Mouse (Mus musculus) megakaryocyte, embryonic 14.5 days (primary cell): ENCODE measurements around the gene Anapc7.

ENCODE experiments used
- FLI1 ChIP-seq: IDR thresholded peaks from 2 replicates; pipeline ENCODE4 v1.6.1; 2012; ENCODE audit warnings: low read length, inconsistent platforms, mixed read lengths
- GATA1 ChIP-seq: IDR thresholded peaks from 3 replicates; pipeline ENCODE4 v1.6.1; 2012; ENCODE audit warnings: mixed read lengths, low read length, inconsistent platforms, borderline replicate concordance

- TF ChIP-seq GATA1 (no peak), FLI1 (no peak)
Observed at GRCm38 (mm10) chr5:122439400-122440094, 18.1 kb downstream of the Anapc7 start.
